ENCODE assay signal across 9 mouse cellular contexts in genomic region chr1:164744955-164745608, GRCm38 (mm10). TPM values are rescaled to one million over a fixed set of nuclear protein-coding genes. Genes with fewer than 3 reads are reported as not detected.
DNase-seq lines count a peak whose midpoint lies in the region; ATAC-seq lines count a peak whose summit lies in the region.
"Had no signal": no experiment of that assay in that cellular context is flagged by ENCODE, and none has a peak within 500 bp of the region (broad histone marks: within the 10 kb centered on the region; RNA-seq: fewer than 3 reads in every experiment).

No protein-coding gene starts in this region.

- no peaks in the 10 kb centered on the region for H3K9me3 ChIP-seq in heart, embryonic 10.5 days
- H3K9me3 ChIP-seq in embryonic facial prominence, embryonic 14.5 days (ENCODE audit: control insufficient read depth, low read length) = no peaks in the 10 kb centered on the region

- H3K4me3 ChIP-seq in heart, embryonic 10.5 days = no peak overlapping the region
- H3K4me3 ChIP-seq in embryonic facial prominence, embryonic 14.5 days (ENCODE audit: low read depth, low read length) = no peak overlapping the region

- no peaks in the 10 kb centered on the region for H3K4me1 ChIP-seq in heart, embryonic 10.5 days
- H3K4me1 ChIP-seq in embryonic facial prominence, embryonic 14.5 days (ENCODE audit: control insufficient read depth, insufficient read depth, low read length) = no peaks in the 10 kb centered on the region

- peak; percentile 42 to 65 for DNase-seq in heart, adult 18-20 months
- no peak for DNase-seq in heart, embryonic 10.5 days (ENCODE audit: low spot score)
- DNase-seq in thymus, postnatal 0 days (ENCODE audit: low spot score) = peak; percentile 16
- DNase-seq in thymus, postnatal 36 days = no peak
- peak; percentile 51 for DNase-seq in embryonic facial prominence, embryonic 14.5 days (ENCODE audit: low spot score)
- DNase-seq in splenic B cell, adult 2 months (ENCODE audit: low read depth, low spot score) = peak; percentile 44
- no peak for DNase-seq in ovary, adult 18-20 months (ENCODE audit: low spot score)
- DNase-seq in layer of hippocampus, postnatal 36 days = no peak

- no peak overlapping the region for H3K27ac ChIP-seq in heart, embryonic 10.5 days
- no peak overlapping the region for H3K27ac ChIP-seq in embryonic facial prominence, embryonic 14.5 days (replicated peaks; ENCODE audit: low read depth, low read length)

- H3K36me3 ChIP-seq in heart, embryonic 10.5 days = no peaks in the 10 kb centered on the region
- no peaks in the 10 kb centered on the region for H3K36me3 ChIP-seq in embryonic facial prominence, embryonic 14.5 days (ENCODE audit: control insufficient read depth, insufficient read depth, low read length)
- no peaks in the 10 kb centered on the region for H3K36me3 ChIP-seq in splenic B cell, adult 2 months (ENCODE audit: control insufficient read depth, insufficient read depth, low read length, poor library complexity, severe bottlenecking)

- H3K9ac ChIP-seq in embryonic facial prominence, embryonic 14.5 days (ENCODE audit: low read depth, low read length) = no peak overlapping the region

- H3K4me2 ChIP-seq in embryonic facial prominence, embryonic 14.5 days (ENCODE audit: low read depth, low read length) = no peak overlapping the region

- 0 out of 2 replicates have a peak, but pooled peaks have one; percentile 44 for ATAC-seq in embryonic facial prominence, embryonic 14.5 days (ENCODE audit: low read depth)

- no peaks in the 10 kb centered on the region for H3K27me3 ChIP-seq in heart, embryonic 10.5 days (ENCODE audit: insufficient read depth, poor library complexity, severe bottlenecking)
- no peaks in the 10 kb centered on the region for H3K27me3 ChIP-seq in embryonic facial prominence, embryonic 14.5 days (replicated peaks; ENCODE audit: control insufficient read depth, insufficient read depth, low read length)
- H3K27me3 ChIP-seq in splenic B cell, adult 2 months (ENCODE audit: control insufficient read depth, insufficient read depth, low read length, poor library complexity, severe bottlenecking) = no peaks in the 10 kb centered on the region

RNA-seq across cellular contexts. Expression of gene Dpt, which starts 51.4 kb away (rescaled TPM):
- total RNA-seq in heart, adult 18-20 months (2021) = 10 to 100 TPM; 86.1 to 90.5 TPM
- polyA plus RNA-seq in heart, embryonic 10.5 days (2016; fragmentation: Nextera tagmentation; extraction: Ambion mirVana) = 0.07 TPM in 1 of 2 replicates, not detected in the other
- 8.2 and 8.3 TPM in 2 replicates for polyA plus RNA-seq in thymus, postnatal 0 days (2015; fragmentation: Nextera tagmentation; extraction: Ambion mirVana)
- polyA plus RNA-seq in embryonic facial prominence, embryonic 14.5 days (2014; fragmentation: Nextera tagmentation; extraction: Ambion mirVana) = 44.2 and 61.4 TPM in 2 replicates
- under 1 TPM; 0.23 to 0.32 TPM for total RNA-seq in layer of hippocampus, postnatal 36 days (2021)
- total RNA-seq: neutrophil, adult 5-6 weeks had no signal

Comparison
In these comparisons a context has a peak if more than half of its experiments do, and no peak if none do; other contexts are left out.
1. DNase-seq: peak in heart, adult 18-20 months (2 of 2), thymus, postnatal 0 days (single experiment), embryonic facial prominence, embryonic 14.5 days (single experiment) and splenic B cell, adult 2 months (single experiment); none in heart, embryonic 10.5 days (single experiment), thymus, postnatal 36 days (0 of 2), ovary, adult 18-20 months (single experiment) and layer of hippocampus, postnatal 36 days (0 of 2).